Mouse (Mus musculus) liver, adult 2 months (tissue): ENCODE results near the gene Card14. TPM values are rescaled to one million over a fixed set of nuclear protein-coding genes. Genes with fewer than 3 reads are reported as not detected.

Experiments
- DNase-seq: peaks from one replicate; pipeline ENCODE4 v3.0.0-alpha.2; 2011; ENCODE audit warnings: low read depth, low spot score; ENCODE audit errors: extremely low read depth
- H3K27ac ChIP-seq: fragments of 200-500 bp; replicated peaks from 2 replicates; pipeline ENCODE4 v1.5.1; 2012; ENCODE audit warnings: low read depth, mild to moderate bottlenecking, control low read depth, inconsistent platforms, low read length; ENCODE audit not compliant: insufficient read depth
- H3K27me3 ChIP-seq: fragments of 200-500 bp; 2 replicates; pipeline ENCODE4 v1.6.1; 2012; ENCODE audit warnings: mild to moderate bottlenecking, moderate library complexity, low read length, inconsistent platforms; ENCODE audit not compliant: control insufficient read depth, insufficient read depth
- H3K36me3 ChIP-seq: fragments of 200-500 bp; 2 replicates; pipeline ENCODE4 v1.6.1; 2012; ENCODE audit warnings: low read length, inconsistent platforms; ENCODE audit not compliant: control insufficient read depth, insufficient read depth
- H3K4me1 ChIP-seq: fragments of 200-500 bp; 2 replicates; pipeline ENCODE4 v1.6.1; 2011; ENCODE audit warnings: low read length; ENCODE audit not compliant: control insufficient read depth, insufficient read depth
- H3K4me3 ChIP-seq: fragments of 200-500 bp; 2 replicates; pipeline ENCODE4 v1.5.1; 2011; ENCODE audit warnings: low read depth, mild to moderate bottlenecking, control low read depth, low read length, moderate library complexity; ENCODE audit not compliant: insufficient read depth
- H3K79me2 ChIP-seq: fragments of 200-500 bp; 2 replicates; pipeline ENCODE4 v1.6.1; 2012; ENCODE audit warnings: inconsistent platforms, mild to moderate bottlenecking, low read length, moderate library complexity; ENCODE audit not compliant: control insufficient read depth, insufficient read depth
- H3K9ac ChIP-seq: fragments of 200-500 bp; 2 replicates; pipeline ENCODE4 v1.6.1; 2012; ENCODE audit warnings: low read depth, mild to moderate bottlenecking, control low read depth, inconsistent platforms, low read length
- CTCF ChIP-seq: fragments of 200-500 bp; IDR thresholded peaks from 2 replicates; pipeline ENCODE4 v1.5.1; 2011; ENCODE audit warnings: low read depth, low read length, control low read depth
- POLR2A ChIP-seq: fragments of 200-500 bp; IDR thresholded peaks from 2 replicates; pipeline ENCODE4 v1.6.1; 2011; ENCODE audit warnings: low read length, control low read depth; ENCODE audit not compliant: insufficient read depth; ENCODE audit errors: extremely low read depth
- WGBS: fragments of 180-500 bp; shearing (Covaris S2); methylation state at CpG from one replicate; pipeline ENCODE4 v1.1.7; 2018; 5-methylcytosine and 5-hydroxymethylcytosine counted together
- polyA plus RNA-seq: library from polyadenylated mRNA; depleted of rRNA; stranded (reverse); fragments of >200 nt; gene quantifications from 2 replicates; pipeline ENCODE4 v1.2.3, GENCODE M21; 2012
- total RNA-seq: library from RNA; depleted of rRNA; stranded (reverse); fragments of >200 nt; gene quantifications from 2 replicates; pipeline ENCODE4 v1.2.3, GENCODE M21; 2014

Gene Card14
- total and polyA plus RNA-seq, 2 experiments = 0.09 to 0.22 TPM

GRCm38 (mm10) chr11:119306762-119307657 is 558 bp upstream of the Card14 start:
- no peak for DNase-seq
- Histone ChIP-seq H3K4me3 (no peak overlapping the region), H3K79me2 (no peaks in the 10 kb centered on the region), H3K27me3 (no peaks in the 10 kb centered on the region), H3K4me1 (no peaks in the 10 kb centered on the region), H3K27ac (no peak overlapping the region), H3K36me3 (no peaks in the 10 kb centered on the region), H3K9ac (no peak overlapping the region)
- WGBS = 74% methylated on average over 13 of the region's 13 CpGs
- TF ChIP-seq CTCF = no peak
- TF ChIP-seq POLR2A = no peak

- Histone ChIP-seq H3K27me3 (no peaks in the 10 kb centered on the region), H3K9ac (no peak overlapping the region), H3K4me3 (no peak overlapping the region), H3K36me3 (no peaks in the 10 kb centered on the region), H3K27ac (no peak overlapping the region), H3K79me2 (no peaks in the 10 kb centered on the region), H3K4me1 (no peaks in the 10 kb centered on the region)
- TF ChIP-seq CTCF (no peak), POLR2A (no peak)
- no peak for DNase-seq
- 51% methylated on average over 11 of the region's 11 CpGs for WGBS
Measured at GRCm38 (mm10) chr11:119307916-119308315, 348 bp downstream of the Card14 start.

- DNase-seq = no peak
- no peaks in the 10 kb centered on the region for H3K79me2 ChIP-seq
- H3K27me3 ChIP-seq = no peaks in the 10 kb centered on the region
- TF ChIP-seq CTCF (no peak), POLR2A (no peak)
- no peaks in the 10 kb centered on the region for H3K36me3 ChIP-seq
- no peak overlapping the region for H3K9ac ChIP-seq
- H3K4me3 ChIP-seq = no peak overlapping the region
- H3K4me1 ChIP-seq = no peaks in the 10 kb centered on the region
- H3K27ac ChIP-seq = no peak overlapping the region
- 34% methylated on average over 10 of the region's 10 CpGs for WGBS
Measured at GRCm38 (mm10) chr11:119310621-119311020, 3.1 kb downstream of the Card14 start.

GRCm38 (mm10) chr11:119314252-119314936 is 6.8 kb downstream of the Card14 start:
- WGBS = 51% methylated on average over 17 of the region's 17 CpGs
- Histone ChIP-seq H3K9ac (no peak overlapping the region), H3K4me3 (no peak overlapping the region), H3K4me1 (no peaks in the 10 kb centered on the region), H3K79me2 (no peaks in the 10 kb centered on the region), H3K27ac (no peak overlapping the region), H3K36me3 (no peaks in the 10 kb centered on the region), H3K27me3 (no peaks in the 10 kb centered on the region)
- TF ChIP-seq CTCF = no peak
- no peak for TF ChIP-seq POLR2A
- DNase-seq = no peak

- no peak overlapping the region for H3K27ac ChIP-seq
- 93% methylated on average over 4 of the region's 4 CpGs for WGBS
Measured at GRCm38 (mm10) chr11:119316720-119317119, 9.2 kb downstream of the Card14 start.

More at GRCm38 (mm10) chr11:119316720-119317119, 9.2 kb downstream of the Card14 start:
- DNase-seq = no peak
- TF ChIP-seq CTCF (no peak), POLR2A (no peak)
- H3K27me3 ChIP-seq = no peaks in the 10 kb centered on the region
- no peaks in the 10 kb centered on the region for H3K79me2 ChIP-seq
- H3K4me3 ChIP-seq = no peak overlapping the region
- no peaks in the 10 kb centered on the region for H3K4me1 ChIP-seq
- H3K9ac ChIP-seq = no peak overlapping the region
- H3K36me3 ChIP-seq = no peaks in the 10 kb centered on the region
